Mouse (Mus musculus): ENCODE data around the gene Nampt.

The Nampt gene

GRCm38 (mm10) chr12:32897199-32898120, 78.1 kb downstream of the Nampt start:
- no peak for DNase-seq (ENCODE audit: extremely low read depth, low read depth, low spot score)

GRCm38 (mm10) chr12:32901005-32901404, 81.7 kb downstream of the Nampt start:
- DNase-seq (ENCODE audit: extremely low read depth, low read depth, low spot score), result no peak
